Mouse (Mus musculus): ENCODE data around the gene Btbd3.

The Btbd3 gene

DNA sequence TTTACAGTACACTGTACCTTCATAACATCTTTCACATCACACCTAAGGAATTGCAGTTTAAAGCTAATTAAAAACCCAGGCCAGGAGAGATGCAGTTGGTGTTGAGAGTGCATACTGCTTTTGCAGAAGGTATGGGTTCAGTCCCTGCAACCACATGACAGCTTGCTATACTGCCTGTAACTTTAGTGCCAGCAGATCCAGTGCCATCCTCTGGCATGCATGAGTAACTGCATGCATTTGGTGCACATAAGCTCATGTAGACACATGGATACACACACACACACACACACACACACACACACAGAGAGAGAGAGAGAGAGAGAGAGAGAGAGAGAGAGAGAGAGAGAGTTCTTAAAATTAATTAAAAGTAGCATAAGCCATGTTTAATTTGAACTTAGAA lies 13.0 kb downstream of the Btbd3 start:
- DNase-seq (ENCODE audit: low read depth, low spot score): no peak
- no peaks in the 10 kb centered on the region for H3K27me3 ChIP-seq (ENCODE audit: control insufficient read depth, insufficient read depth, low read length, poor library complexity, severe bottlenecking)
- no peaks in the 10 kb centered on the region for H3K36me3 ChIP-seq (ENCODE audit: control insufficient read depth, insufficient read depth, low read length, poor library complexity, severe bottlenecking)

DNA sequence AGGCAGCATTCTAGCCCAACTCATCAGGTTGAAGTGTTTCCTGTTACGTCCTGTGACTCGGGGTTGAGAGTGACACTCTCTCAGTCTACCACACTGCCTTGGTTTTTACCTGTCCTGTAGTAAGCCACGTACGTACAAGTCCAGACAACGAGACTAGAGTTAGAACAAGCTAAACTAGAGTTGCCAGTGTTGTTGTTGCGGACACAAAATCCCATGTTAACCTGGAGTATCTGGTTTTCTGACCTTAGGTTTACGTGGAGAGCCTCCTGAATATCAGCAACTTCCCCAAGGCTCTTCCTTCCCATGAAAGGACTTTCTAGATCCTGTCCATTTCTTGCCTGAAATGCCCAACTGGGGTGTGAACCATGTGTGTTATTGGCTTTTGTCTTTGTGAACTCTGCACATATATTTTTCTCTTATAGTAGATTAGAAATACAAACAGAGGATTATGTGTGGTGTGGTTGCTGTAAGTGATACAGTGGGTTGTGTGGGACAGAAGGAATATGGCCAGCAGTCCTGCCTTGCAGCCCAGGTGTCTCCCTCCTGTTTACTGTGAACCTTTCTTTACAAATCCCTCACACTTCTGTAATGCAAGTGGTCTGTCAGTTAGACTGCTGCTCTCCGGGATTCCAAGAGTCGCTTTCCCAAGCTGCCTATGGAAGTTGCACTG lies 17.2 kb downstream of the Btbd3 start:
- DNase-seq (ENCODE audit: low read depth, low spot score): no peak
- no peaks in the 10 kb centered on the region for H3K36me3 ChIP-seq (ENCODE audit: control insufficient read depth, insufficient read depth, low read length, poor library complexity, severe bottlenecking)
- no peaks in the 10 kb centered on the region for H3K27me3 ChIP-seq (ENCODE audit: control insufficient read depth, insufficient read depth, low read length, poor library complexity, severe bottlenecking)

DNA sequence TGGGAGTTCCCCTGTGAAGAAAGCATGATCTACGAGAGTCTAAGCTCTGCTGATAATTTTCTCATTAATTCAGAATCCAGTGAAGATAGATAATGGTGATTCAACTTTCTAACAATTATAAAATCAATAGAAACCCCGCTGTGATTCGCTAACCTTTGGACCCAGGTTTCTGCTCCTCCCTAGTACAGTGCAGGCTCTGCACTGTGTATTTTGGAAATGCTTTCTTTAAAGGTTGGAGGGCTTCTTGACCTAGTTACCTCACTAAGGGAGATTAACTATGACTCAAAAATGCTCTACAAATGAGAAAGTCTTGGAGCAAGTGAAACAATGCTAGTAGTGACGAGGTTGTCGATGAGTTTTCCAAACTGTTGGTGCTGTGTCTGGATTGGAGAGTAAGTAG lies 17.7 kb downstream of the Btbd3 start:
- no peak for DNase-seq (ENCODE audit: low read depth, low spot score)
- no peaks in the 10 kb centered on the region for H3K27me3 ChIP-seq (ENCODE audit: control insufficient read depth, insufficient read depth, low read length, poor library complexity, severe bottlenecking)
- no peaks in the 10 kb centered on the region for H3K36me3 ChIP-seq (ENCODE audit: control insufficient read depth, insufficient read depth, low read length, poor library complexity, severe bottlenecking)

DNA sequence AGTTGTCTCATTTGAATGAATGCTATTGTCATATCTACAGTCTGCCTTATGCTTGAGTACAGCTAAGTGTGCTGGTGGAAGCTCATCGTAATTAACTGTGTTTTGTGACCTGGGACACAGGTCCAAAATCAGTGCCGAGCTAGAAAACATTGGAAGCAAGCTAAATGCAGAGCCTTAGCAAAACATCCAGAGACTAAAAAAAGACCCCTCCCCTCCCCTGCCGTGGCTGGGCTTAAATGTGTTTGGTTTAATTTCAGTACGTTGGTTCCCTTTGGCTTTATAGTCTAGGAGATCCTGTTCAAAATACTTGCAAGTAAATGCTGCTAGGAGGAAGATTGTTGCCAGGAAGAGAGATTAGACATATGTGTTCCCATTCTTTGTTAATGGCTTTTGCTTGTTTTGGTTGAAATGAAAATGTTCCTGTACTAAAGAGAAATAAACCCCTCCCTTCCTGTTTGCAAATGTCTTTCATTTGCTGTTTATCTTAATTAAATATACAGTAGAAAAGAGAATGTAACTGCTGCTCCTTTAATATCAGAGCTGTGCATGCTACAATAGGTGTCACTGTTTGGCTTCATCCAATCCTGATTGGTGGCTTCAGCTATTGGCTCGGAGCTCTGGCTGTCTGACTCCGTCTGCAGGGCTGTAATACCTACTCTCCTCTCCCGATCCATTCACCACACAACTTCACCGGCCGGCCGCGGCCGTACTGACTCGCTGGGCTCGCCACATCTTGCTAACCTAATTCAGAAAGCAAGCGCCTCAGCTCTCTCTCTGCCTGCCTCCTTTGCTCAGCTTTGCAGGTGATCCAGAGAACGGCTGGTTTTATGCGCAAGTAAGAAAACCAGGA lies 21.7 kb downstream of the Btbd3 start:
- H3K27me3 ChIP-seq (ENCODE audit: control insufficient read depth, insufficient read depth, low read length, poor library complexity, severe bottlenecking): no peaks in the 10 kb centered on the region
- H3K36me3 ChIP-seq (ENCODE audit: control insufficient read depth, insufficient read depth, low read length, poor library complexity, severe bottlenecking): no peaks in the 10 kb centered on the region
- no peak for DNase-seq (ENCODE audit: low read depth, low spot score)

DNA sequence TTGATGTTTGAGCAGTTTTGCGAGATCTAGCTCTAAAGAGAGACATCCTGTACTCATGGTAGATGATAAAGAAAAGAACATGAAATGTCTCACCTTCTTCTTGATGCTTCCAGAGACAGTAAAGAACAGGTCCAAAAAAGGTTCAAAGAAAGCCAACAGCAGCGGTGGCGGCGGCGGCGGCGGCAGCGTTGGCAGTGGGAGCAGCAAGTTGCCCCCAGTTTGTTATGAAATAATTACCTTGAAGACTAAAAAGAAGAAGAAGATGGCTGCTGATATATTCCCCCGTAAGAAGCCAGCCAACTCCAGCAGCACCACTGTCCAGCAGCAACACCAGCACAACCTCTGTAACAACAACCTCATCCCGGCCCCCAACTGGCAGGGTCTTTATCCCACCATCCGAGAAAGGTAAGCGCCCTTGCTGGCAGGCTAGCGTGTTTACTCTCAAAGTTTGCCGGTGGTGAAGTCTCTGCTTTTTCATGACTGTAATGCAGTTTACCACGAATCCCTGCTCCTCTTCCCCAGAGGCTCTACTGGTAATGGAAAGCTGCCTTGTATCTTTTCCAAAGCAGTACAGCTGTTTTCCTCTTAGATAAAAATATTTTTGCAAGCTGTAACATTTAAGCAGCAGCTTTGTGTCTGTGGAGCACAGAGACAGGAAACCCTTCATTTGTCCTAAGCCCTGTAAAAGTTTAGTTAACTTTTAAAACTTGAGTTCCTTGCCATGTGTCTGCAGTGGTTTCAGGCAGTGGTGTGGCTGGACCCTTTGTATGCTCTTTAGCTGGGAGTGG lies 22.7 kb downstream of the Btbd3 start:
- Histone ChIP-seq H3K36me3 (ENCODE audit: control insufficient read depth, insufficient read depth, low read length, poor library complexity, severe bottlenecking) (no peaks in the 10 kb centered on the region), H3K27me3 (ENCODE audit: control insufficient read depth, insufficient read depth, low read length, poor library complexity, severe bottlenecking) (no peaks in the 10 kb centered on the region)
- DNase-seq (ENCODE audit: low read depth, low spot score): no peak

DNA sequence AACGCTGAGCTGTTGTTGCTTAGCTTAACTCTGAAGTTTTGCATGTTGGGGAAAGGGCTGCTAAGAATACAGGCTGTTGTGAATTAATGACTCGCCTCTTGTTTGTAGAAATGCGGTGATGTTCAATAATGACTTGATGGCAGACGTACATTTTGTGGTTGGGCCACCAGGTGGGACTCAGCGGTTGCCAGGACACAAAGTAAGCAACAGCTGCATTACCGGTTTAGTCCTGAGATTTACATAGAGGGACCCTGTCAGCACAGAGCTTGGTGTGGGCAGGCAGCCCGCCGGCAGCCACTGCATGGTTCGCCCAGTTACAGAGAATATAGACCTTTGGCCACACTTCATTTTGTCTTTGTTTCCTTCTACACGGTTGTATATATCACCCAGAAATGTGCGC lies 23.3 kb downstream of the Btbd3 start:
- no peak for DNase-seq (ENCODE audit: low read depth, low spot score)
- Histone ChIP-seq H3K36me3 (ENCODE audit: control insufficient read depth, insufficient read depth, low read length, poor library complexity, severe bottlenecking) (no peaks in the 10 kb centered on the region), H3K27me3 (ENCODE audit: control insufficient read depth, insufficient read depth, low read length, poor library complexity, severe bottlenecking) (no peaks in the 10 kb centered on the region)

DNA sequence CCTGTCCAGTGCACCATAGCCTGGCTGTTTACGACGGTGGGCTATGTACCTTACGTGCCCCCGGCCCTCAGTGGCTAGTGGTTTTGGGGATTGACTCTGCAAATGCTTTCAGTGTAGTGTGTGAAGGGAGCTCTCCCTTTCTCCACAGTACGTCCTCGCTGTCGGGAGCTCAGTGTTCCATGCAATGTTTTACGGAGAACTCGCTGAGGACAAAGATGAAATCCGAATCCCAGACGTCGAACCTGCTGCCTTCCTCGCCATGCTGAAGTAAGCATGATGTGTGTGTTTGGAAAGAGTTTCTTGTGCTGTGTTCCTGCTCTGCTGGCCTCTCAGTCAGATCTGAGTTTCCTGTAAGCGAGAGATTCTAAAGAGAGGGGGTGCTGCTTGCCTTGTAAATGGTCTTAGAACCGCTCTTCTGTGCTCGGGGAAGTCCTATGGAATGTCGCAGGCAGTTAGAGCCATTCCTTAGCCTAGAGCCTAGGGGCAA lies 23.9 kb downstream of the Btbd3 start:
- no peaks in the 10 kb centered on the region for H3K27me3 ChIP-seq (ENCODE audit: control insufficient read depth, insufficient read depth, low read length, poor library complexity, severe bottlenecking)
- no peak for DNase-seq (ENCODE audit: low read depth, low spot score)
- no peaks in the 10 kb centered on the region for H3K36me3 ChIP-seq (ENCODE audit: control insufficient read depth, insufficient read depth, low read length, poor library complexity, severe bottlenecking)

DNA sequence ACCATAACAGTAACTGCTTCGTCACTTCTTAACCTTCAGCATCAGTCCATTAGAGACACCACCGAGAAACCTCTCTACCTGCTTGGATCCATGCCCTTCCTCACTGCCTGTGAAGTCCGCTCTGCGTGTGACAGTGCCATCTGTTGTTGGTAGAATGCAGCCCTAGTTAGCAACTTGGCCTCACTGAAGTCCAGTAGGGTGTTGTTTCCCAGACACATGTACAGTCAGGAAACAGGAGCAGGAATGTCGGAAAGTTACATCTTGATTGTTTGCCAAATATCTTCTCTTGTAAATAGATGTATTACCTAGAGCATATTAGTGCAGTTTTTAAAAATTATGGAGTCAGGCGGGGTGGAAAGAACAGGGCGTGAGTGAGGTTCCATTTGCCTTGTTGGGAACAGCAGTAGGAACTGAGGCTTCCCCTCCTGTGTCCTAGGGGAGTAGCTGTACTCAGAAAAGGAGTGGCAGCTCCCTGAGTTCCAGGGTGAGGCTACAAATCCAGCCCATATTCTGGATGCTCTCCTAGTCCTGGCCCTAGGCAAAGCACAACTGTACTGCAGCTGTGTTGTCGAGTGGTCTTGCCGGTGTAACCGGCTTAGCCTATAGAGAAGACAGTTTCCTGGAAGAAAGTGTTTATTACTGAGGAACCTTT lies 25.3 kb downstream of the Btbd3 start:
- DNase-seq (ENCODE audit: low read depth, low spot score): no peak
- H3K27me3 ChIP-seq (ENCODE audit: control insufficient read depth, insufficient read depth, low read length, poor library complexity, severe bottlenecking): no peaks in the 10 kb centered on the region
- H3K36me3 ChIP-seq (ENCODE audit: control insufficient read depth, insufficient read depth, low read length, poor library complexity, severe bottlenecking): no peaks in the 10 kb centered on the region

DNA sequence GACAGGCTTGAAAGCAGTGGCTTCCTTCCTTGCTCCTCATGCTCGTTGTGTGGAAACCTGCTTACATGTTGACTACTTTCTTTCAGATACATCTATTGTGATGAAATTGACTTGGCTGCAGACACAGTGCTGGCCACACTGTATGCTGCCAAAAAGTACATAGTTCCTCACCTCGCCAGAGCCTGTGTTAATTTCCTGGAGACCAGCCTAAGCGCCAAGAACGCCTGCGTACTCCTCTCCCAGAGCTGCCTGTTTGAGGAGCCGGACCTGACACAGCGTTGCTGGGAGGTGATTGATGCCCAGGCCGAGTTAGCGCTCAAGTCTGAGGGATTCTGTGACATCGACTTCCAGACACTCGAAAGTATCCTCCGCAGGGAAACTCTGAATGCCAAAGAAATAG lies 27.0 kb downstream of the Btbd3 start:
- DNase-seq (ENCODE audit: low read depth, low spot score): no peak

DNA sequence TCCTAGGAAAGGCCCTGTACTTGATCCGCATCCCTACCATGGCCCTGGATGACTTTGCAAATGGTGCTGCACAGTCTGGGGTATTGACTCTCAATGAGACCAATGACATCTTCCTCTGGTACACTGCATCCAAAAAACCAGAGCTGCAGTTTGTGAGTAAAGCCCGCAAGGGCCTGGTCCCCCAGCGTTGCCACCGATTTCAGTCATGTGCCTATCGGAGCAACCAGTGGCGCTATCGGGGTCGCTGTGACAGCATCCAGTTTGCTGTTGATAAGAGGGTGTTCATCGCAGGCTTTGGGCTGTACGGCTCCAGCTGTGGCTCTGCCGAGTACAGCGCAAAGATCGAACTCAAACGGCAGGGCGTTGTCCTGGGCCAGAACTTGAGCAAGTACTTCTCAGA lies 27.5 kb downstream of the Btbd3 start:
- DNase-seq (ENCODE audit: low read depth, low spot score): no peak
- H3K27me3 ChIP-seq (ENCODE audit: control insufficient read depth, insufficient read depth, low read length, poor library complexity, severe bottlenecking): no peaks in the 10 kb centered on the region
- no peaks in the 10 kb centered on the region for H3K36me3 ChIP-seq (ENCODE audit: control insufficient read depth, insufficient read depth, low read length, poor library complexity, severe bottlenecking)

More for the DNA sequence above, 27.0 kb downstream of the Btbd3 start:
- Histone ChIP-seq H3K27me3 (ENCODE audit: control insufficient read depth, insufficient read depth, low read length, poor library complexity, severe bottlenecking) (no peaks in the 10 kb centered on the region), H3K36me3 (ENCODE audit: control insufficient read depth, insufficient read depth, low read length, poor library complexity, severe bottlenecking) (no peaks in the 10 kb centered on the region)

DNA sequence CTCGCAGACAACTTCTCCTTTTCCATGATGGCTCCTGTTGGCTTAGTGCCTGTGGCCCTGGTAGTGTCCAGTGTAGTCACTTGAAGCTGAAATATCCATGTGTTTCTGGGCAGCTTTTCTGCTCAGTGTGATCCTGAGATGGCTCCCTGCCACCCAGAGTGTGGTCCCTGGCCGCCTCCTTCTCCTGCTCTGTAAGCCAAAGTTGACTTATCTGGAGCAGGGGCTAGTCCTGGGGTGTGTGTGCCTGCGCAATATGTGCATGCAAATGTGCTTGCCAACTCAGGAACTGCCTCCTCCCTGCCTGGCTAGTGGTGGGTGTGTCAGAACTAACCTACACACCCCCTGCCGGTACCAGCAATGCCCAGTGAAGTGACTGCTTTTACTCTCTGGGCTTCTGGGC lies 29.4 kb downstream of the Btbd3 start:
- DNase-seq (ENCODE audit: low read depth, low spot score): no peak
- Histone ChIP-seq H3K27me3 (ENCODE audit: control insufficient read depth, insufficient read depth, low read length, poor library complexity, severe bottlenecking) (no peaks in the 10 kb centered on the region), H3K36me3 (ENCODE audit: control insufficient read depth, insufficient read depth, low read length, poor library complexity, severe bottlenecking) (no peaks in the 10 kb centered on the region)

DNA sequence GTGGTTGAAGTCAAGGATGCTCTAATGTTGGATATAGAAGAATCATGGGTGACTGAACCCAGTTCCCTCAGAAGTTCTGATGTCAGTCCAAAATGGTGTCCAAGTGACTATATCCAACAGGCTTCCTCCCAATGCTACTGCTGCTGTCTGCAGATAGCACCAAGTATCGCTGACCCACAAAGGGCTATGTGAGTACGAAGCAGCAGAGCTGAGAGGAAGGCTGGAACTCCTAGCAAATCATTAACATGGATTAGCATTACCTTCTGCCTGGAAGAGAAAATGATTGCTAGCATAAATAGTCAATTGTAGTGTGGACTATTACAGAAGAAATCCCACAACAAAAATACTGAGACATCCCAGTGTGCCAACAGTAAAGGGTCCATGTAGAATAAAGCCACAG lies 33.8 kb downstream of the Btbd3 start:
- DNase-seq (ENCODE audit: low read depth, low spot score): no peak
- Histone ChIP-seq H3K27me3 (ENCODE audit: control insufficient read depth, insufficient read depth, low read length, poor library complexity, severe bottlenecking) (no peaks in the 10 kb centered on the region), H3K36me3 (ENCODE audit: control insufficient read depth, insufficient read depth, low read length, poor library complexity, severe bottlenecking) (no peaks in the 10 kb centered on the region)

DNA sequence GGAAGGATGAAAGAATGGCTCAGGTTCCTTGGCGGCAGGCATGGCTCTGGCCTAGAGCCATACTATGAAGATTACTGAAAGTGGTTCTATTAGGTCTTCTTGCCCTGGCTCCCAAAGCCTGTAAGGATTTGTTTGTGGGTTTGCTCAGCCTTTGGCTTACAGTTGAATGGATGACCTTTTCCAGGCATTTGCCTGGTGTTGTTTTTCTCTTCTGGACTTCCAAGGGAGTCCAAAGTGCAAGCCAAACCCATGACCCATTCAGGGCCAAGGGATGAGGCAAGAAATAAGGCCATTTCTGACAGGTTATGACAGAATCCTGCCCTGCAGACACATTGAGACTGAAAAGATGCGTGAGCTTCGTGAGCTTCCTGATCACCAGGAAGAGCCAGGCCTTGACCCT lies 37.9 kb downstream of the Btbd3 start:
- DNase-seq (ENCODE audit: low read depth, low spot score): no peak
- H3K27me3 ChIP-seq (ENCODE audit: control insufficient read depth, insufficient read depth, low read length, poor library complexity, severe bottlenecking): no peaks in the 10 kb centered on the region
- no peaks in the 10 kb centered on the region for H3K36me3 ChIP-seq (ENCODE audit: control insufficient read depth, insufficient read depth, low read length, poor library complexity, severe bottlenecking)

DNA sequence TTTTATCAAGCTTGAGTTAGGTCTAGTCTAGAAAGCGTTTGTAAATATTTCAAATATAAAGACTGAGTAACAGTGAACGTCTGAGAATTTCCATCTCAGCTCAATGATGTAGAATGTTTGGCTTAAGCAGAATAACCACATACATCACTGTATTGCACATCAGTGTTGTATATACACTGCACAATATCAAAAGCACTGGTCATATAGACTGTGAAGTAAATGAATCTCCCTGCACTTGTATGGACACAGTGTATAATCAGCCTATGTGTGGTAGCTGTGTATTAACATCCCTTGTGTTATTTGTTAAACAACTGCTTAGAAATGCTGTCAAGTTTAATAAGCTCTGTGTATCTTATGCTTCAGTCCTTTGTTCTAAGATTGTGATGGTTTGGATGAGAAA lies 49.9 kb downstream of the Btbd3 start:
- Histone ChIP-seq H3K27me3 (ENCODE audit: control insufficient read depth, insufficient read depth, low read length, poor library complexity, severe bottlenecking) (no peaks in the 10 kb centered on the region), H3K36me3 (ENCODE audit: control insufficient read depth, insufficient read depth, low read length, poor library complexity, severe bottlenecking) (no peaks in the 10 kb centered on the region)
- no peak for DNase-seq (ENCODE audit: low read depth, low spot score)

Measured in splenic B cell, adult 2 months (primary cell).